Mouse (Mus musculus): ENCODE measurements around the gene Jmjd7. TPM values are rescaled to one million over a fixed set of nuclear protein-coding genes. Genes with fewer than 3 reads are reported as not detected.

Gene Jmjd7
- total RNA-seq, 1 experiment from 2014 or later = 3.5 TPM

Other genes starting within 250 kb of the Jmjd7 start
- gene Rpap1, start 239.9 kb upstream of the Jmjd7 start, total RNA-seq (2017) = 5.3 to 13.1 TPM (median 8.3 TPM) in 3 replicates
- gene Tyro3, start 229.8 kb upstream of the Jmjd7 start, total RNA-seq (2017) = 0.67 to 1.9 TPM in 2 of 3 replicates, not detected in the other
- 57.4 to 66.3 TPM (median 60.3 TPM) in 3 replicates for gene Mga, start 130.3 kb upstream of the Jmjd7 start, total RNA-seq (2017)
- gene Mapkbp1, start 54.8 kb upstream of the Jmjd7 start, total RNA-seq (2017) = 2.7 to 7.1 TPM (median 3.2 TPM) in 3 replicates
- gene Gm28042, start within 50 bp of the Jmjd7 start, total RNA-seq (2017) = 0.57 to 1.3 TPM in 2 of 3 replicates, not detected in the other
- gene Pla2g4b, start 5.9 kb downstream of the Jmjd7 start, total RNA-seq (2017) = 1.5 to 4.7 TPM (median 2.4 TPM) in 3 replicates
- gene Ehd4, start 127.1 kb downstream of the Jmjd7 start, total RNA-seq (2017) = 102 to 129 TPM (median 116 TPM) in 3 replicates
- gene Pla2g4e, start 217.9 kb downstream of the Jmjd7 start, total RNA-seq (2017) = not detected in 3 replicates